Mouse (Mus musculus) liver, postnatal 0 days (tissue): ENCODE measurements at regions not wholly inside any gene's neighbourhood (a gene's known extent, or its start where the extent isn't known, plus 50 kb on each side); places are given as distances from the start of the nearest gene placed in this dataset.
A peak's percentile ranks its signal among the peaks of the same experiment; 100 is the strongest.

Experiments used
- ATAC-seq: fragments of 200-750 bp; cut with Nextera tagmentation; 2 replicates; pipeline ENCODE4 v1.8.0; 2017; ENCODE audit warnings: mild to moderate bottlenecking, moderate library complexity
- DNase-seq: peaks from one replicate; pipeline ENCODE4 v3.0.0-alpha.2; 2016
- H3K27ac ChIP-seq: fragments of 300-500 bp; sonication (generic); 2 replicates; pipeline ENCODE4 v1.5.1; 2014; ENCODE audit warnings: antibody characterized with exemption, moderate library complexity, mild to moderate bottlenecking, low read depth
- H3K27me3 ChIP-seq: fragments of 300-500 bp; sonication (generic); 2 replicates; pipeline ENCODE4 v1.6.1; 2014; ENCODE audit warnings: low read length, control low read depth, mixed read lengths; ENCODE audit not compliant: insufficient read depth
- H3K36me3 ChIP-seq: fragments of 300-500 bp; sonication (generic); replicated peaks from 2 replicates; pipeline ENCODE4 v1.6.1; 2014; ENCODE audit warnings: mild to moderate bottlenecking, control low read depth, low read length, moderate library complexity, mixed read lengths; ENCODE audit not compliant: insufficient read depth
- H3K4me1 ChIP-seq: fragments of 300-500 bp; sonication (generic); 2 replicates; pipeline ENCODE4 v1.6.1; 2014; ENCODE audit warnings: antibody characterized with exemption, mild to moderate bottlenecking, control low read depth; ENCODE audit not compliant: insufficient read depth
- H3K4me2 ChIP-seq: fragments of 300-500 bp; sonication (generic); 2 replicates; pipeline ENCODE4 v1.6.1; 2014; ENCODE audit warnings: low read depth, mild to moderate bottlenecking, low read length, moderate library complexity, mixed read lengths
- H3K4me3 ChIP-seq: fragments of 300-500 bp; sonication (generic); 2 replicates; pipeline ENCODE4 v1.5.1; 2014; ENCODE audit warnings: low read depth, low read length
- H3K9ac ChIP-seq: fragments of 300-500 bp; sonication (generic); replicated peaks from 2 replicates; pipeline ENCODE4 v1.6.1; 2014; ENCODE audit warnings: mild to moderate bottlenecking, moderate library complexity
- H3K9me3 ChIP-seq: fragments of 300-500 bp; sonication (generic); 2 replicates; pipeline ENCODE4 v1.6.1; 2016; ENCODE audit warnings: mild to moderate bottlenecking, control low read depth, low read length, mixed read lengths
- CTCF ChIP-seq: sonication (generic); IDR thresholded peaks from 2 replicates; pipeline ENCODE4 v1.5.1; 2016; ENCODE audit warnings: antibody characterized with exemption, low read depth
- EP300 ChIP-seq: IDR thresholded peaks from 2 replicates; pipeline ENCODE4 v1.6.1; 2016; ENCODE audit warnings: antibody characterized with exemption, low read depth, mild to moderate bottlenecking
- WGBS: fragments of 180-500 bp; shearing (Covaris S2); extraction: QIAGEN DNeasy Blood & Tissue Kit; methylation state at CpG from one replicate; pipeline ENCODE4 v1.1.7; 2014; ENCODE audit not compliant: insufficient replicate concordance; 5-methylcytosine and 5-hydroxymethylcytosine counted together

GRCm38 (mm10) chr11:117551926-117552325 is 67.8 kb downstream of the Gm11733 start:
- no peaks in the 10 kb centered on the region for H3K4me1 ChIP-seq
- WGBS, result 89% methylated on average over 5 of the region's 5 CpGs
- no peak for DNase-seq
- H3K9me3 ChIP-seq, result no peaks in the 10 kb centered on the region
- no peak overlapping the region for H3K4me2 ChIP-seq
- TF ChIP-seq CTCF (no peak), EP300 (no peak)
- no peaks in the 10 kb centered on the region for H3K36me3 ChIP-seq
- no peaks in the 10 kb centered on the region for H3K27me3 ChIP-seq
- no peak for ATAC-seq
- no peak overlapping the region for H3K9ac ChIP-seq
- no peak overlapping the region for H3K27ac ChIP-seq
- no peak overlapping the region for H3K4me3 ChIP-seq

DNA sequence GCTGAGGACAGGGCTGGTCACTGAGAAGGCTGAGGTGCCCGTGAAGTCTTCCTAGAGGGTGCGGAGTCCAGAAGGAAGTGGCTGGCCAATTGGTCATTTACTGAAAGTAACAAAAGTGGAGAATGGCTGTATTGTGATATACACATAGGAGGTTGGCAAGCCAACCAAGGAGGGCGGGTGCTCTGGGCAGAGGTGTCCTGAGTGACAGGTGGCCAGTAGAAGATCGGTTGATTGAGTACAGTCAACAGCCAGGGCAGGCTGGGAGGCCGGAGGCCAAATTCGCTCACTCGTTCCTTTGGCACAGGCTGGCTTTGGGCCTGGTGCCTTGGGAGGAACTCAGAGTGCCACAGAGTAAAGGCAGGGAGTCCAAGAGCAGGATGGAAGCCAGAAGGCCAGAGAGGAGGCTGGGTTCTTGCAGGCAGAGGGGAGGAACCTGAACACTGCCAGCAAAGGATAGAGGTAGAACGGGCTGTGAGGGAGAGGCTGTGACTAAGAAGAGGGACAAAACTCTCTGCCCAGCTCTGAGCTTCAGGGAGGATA is 68.3 kb downstream of the Gm11733 start:
- TF ChIP-seq EP300 (no peak), CTCF (no peak)
- Histone ChIP-seq H3K4me3 (no peak overlapping the region), H3K27me3 (no peaks in the 10 kb centered on the region), H3K36me3 (no peaks in the 10 kb centered on the region), H3K9ac (no peak overlapping the region), H3K4me1 (no peaks in the 10 kb centered on the region), H3K4me2 (no peak overlapping the region), H3K9me3 (no peaks in the 10 kb centered on the region), H3K27ac (no peak overlapping the region)
- ATAC-seq, result no peak
- WGBS, result 82% methylated on average over 8 of the region's 8 CpGs
- DNase-seq, result no peak

DNA sequence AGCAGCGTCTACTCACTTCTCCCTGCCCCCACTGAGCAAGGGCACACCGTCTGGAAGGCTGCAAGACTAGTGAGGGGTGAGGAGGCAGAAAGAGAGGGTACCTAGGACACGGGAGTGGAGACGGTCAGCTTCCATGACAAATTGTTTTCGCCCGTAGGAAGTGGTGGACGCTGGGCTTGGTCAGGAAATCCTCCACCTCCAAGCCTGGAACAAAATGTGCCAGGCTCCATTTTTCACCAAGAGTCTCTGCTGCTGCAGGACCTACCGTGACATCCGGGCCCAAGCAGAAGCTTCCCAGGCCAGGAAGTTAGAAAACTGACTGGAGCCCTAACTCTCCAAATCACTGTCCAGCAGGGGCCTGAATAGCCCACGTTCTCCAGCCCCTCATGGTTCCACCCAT is 69.9 kb downstream of the Gm11733 start:
- Histone ChIP-seq H3K36me3 (no peaks in the 10 kb centered on the region), H3K4me3 (no peak overlapping the region), H3K4me1 (no peaks in the 10 kb centered on the region), H3K27me3 (no peaks in the 10 kb centered on the region), H3K4me2 (no peak overlapping the region), H3K9me3 (no peaks in the 10 kb centered on the region), H3K9ac (no peak overlapping the region), H3K27ac (no peak overlapping the region)
- DNase-seq, result no peak
- no peak for ATAC-seq
- TF ChIP-seq EP300, result no peak
- TF ChIP-seq CTCF, result no peak
- 34% methylated on average over 10 of the region's 10 CpGs for WGBS

- no peak for DNase-seq
- WGBS, result 71% methylated on average over 16 of the region's 16 CpGs
These were observed 73.6 kb downstream of the Gm11733 start for GRCm38 (mm10) chr11:117557474-117558381.

GRCm38 (mm10) chr11:117559839-117560238 is 75.7 kb downstream of the Gm11733 start:
- peaks cover 3% of the 10 kb centered on the region; the same call in 1 of the 2 replicates for H3K9me3 ChIP-seq
- H3K4me1 ChIP-seq, result no peaks in the 10 kb centered on the region
- DNase-seq, result no peak
- no peak overlapping the region for H3K4me2 ChIP-seq
- ATAC-seq, result no peak
- no peaks in the 10 kb centered on the region for H3K27me3 ChIP-seq
- TF ChIP-seq EP300, result no peak
- TF ChIP-seq CTCF, result no peak
- no peak overlapping the region for H3K27ac ChIP-seq
- H3K9ac ChIP-seq, result no peak overlapping the region
- H3K36me3 ChIP-seq, result no peaks in the 10 kb centered on the region
- H3K4me3 ChIP-seq, result no peak overlapping the region

More at GRCm38 (mm10) chr11:117557474-117558381, 73.6 kb downstream of the Gm11733 start:
- TF ChIP-seq CTCF (no peak), EP300 (no peak)
- H3K4me2 ChIP-seq, result no peak overlapping the region
- H3K4me1 ChIP-seq, result no peaks in the 10 kb centered on the region
- no peaks in the 10 kb centered on the region; the same call in 1 of the 2 replicates for H3K9me3 ChIP-seq
- ATAC-seq, result no peak
- no peak overlapping the region for H3K9ac ChIP-seq
- no peaks in the 10 kb centered on the region for H3K36me3 ChIP-seq
- H3K27ac ChIP-seq, result no peak overlapping the region
- H3K27me3 ChIP-seq, result no peaks in the 10 kb centered on the region
- no peak overlapping the region for H3K4me3 ChIP-seq

GRCm38 (mm10) chr11:117567961-117568605 is 83.9 kb downstream of the Gm11733 start:
- no peak overlapping the region for H3K4me3 ChIP-seq
- H3K9me3 ChIP-seq, result peaks cover 2% of the 10 kb centered on the region; the same call in 1 of the 2 replicates
- H3K9ac ChIP-seq, result no peak overlapping the region
- no peak overlapping the region for H3K27ac ChIP-seq
- no peaks in the 10 kb centered on the region for H3K36me3 ChIP-seq
- no peak for DNase-seq
- WGBS, result 79% methylated on average over 9 of the region's 9 CpGs
- TF ChIP-seq CTCF, result no peak
- no peak for TF ChIP-seq EP300
- H3K4me2 ChIP-seq, result no peak overlapping the region
- H3K4me1 ChIP-seq, result peaks cover 18% of the 10 kb centered on the region
- H3K27me3 ChIP-seq, result no peaks in the 10 kb centered on the region
- peak; percentile 3; the same call in 1 of the 2 replicates for ATAC-seq
